Mouse (Mus musculus) CH12.LX (cell line): Measurements from ENCODE around the gene Sept4. TPM values are rescaled to one million over a fixed set of nuclear protein-coding genes. Genes with fewer than 3 reads are reported as not detected.

Experiments
- DNase-seq: peaks from one replicate; pipeline ENCODE4 v3.0.0-alpha.2; 2013; ENCODE audit errors: extremely low read depth
- H3K27ac ChIP-seq: 2 replicates; pipeline ENCODE4 v1.5.1; 2012; ENCODE audit warnings: low read depth, mild to moderate bottlenecking, control low read depth, moderate library complexity; ENCODE audit not compliant: insufficient read depth
- H3K27me3 ChIP-seq: replicated peaks from 2 replicates; pipeline ENCODE3; 2012; ENCODE audit warnings: inconsistent platforms
- H3K36me3 ChIP-seq, 2 experiments: replicated peaks in 1 of 2; 2 replicates each; pipeline versions ENCODE3 to v1.6.1; 2012; ENCODE audit warnings: inconsistent platforms in 1 of 2, low read length in 1 of 2, mild to moderate bottlenecking in 1 of 2, mixed read lengths in 1 of 2, moderate library complexity in 1 of 2; ENCODE audit not compliant: control insufficient read depth in 1 of 2, insufficient read depth in 1 of 2
- H3K4me1 ChIP-seq, 2 experiments: 2 replicates each; pipeline ENCODE4 v1.6.1; 2012; ENCODE audit warnings: inconsistent platforms in 1 of 2, moderate library complexity in 1 of 2; ENCODE audit not compliant: insufficient read depth in 2 of 2, control insufficient read depth in 1 of 2
- H3K4me2 ChIP-seq: 2 replicates; pipeline ENCODE4 v1.6.1; 2012; ENCODE audit warnings: low read depth, mild to moderate bottlenecking, control low read depth; ENCODE audit not compliant: poor library complexity, insufficient read depth, severe bottlenecking
- H3K4me3 ChIP-seq, 3 experiments: fragments of 150-350 bp in 1 of 3; sonication (generic) in 1 of 3; replicated peaks in 1 of 3; 2 replicates each; pipeline versions ENCODE3 to v1.5.1; 2011 to 2012; ENCODE audit warnings: low read depth in 2 of 3, low read length in 2 of 3, mild to moderate bottlenecking in 2 of 3, moderate library complexity in 2 of 3, control low read depth in 1 of 3, improper control_type of control experiment in 1 of 3, inconsistent platforms in 1 of 3, mixed read lengths in 1 of 3; ENCODE audit not compliant: poor library complexity in 1 of 3
- H3K79me2 ChIP-seq: replicated peaks from 2 replicates; pipeline ENCODE4 v1.6.1; 2012; ENCODE audit warnings: mild to moderate bottlenecking, moderate library complexity; ENCODE audit not compliant: control insufficient read depth, poor library complexity, insufficient read depth, severe bottlenecking; ENCODE audit errors: extremely low read depth
- H3K9ac ChIP-seq: 2 replicates; pipeline ENCODE4 v1.6.1; 2012; ENCODE audit warnings: low read depth, mild to moderate bottlenecking, control low read depth, moderate library complexity; ENCODE audit not compliant: insufficient read depth
- H3K9me3 ChIP-seq: replicated peaks from 2 replicates; pipeline ENCODE3; 2012; ENCODE audit warnings: low read length, inconsistent platforms, mixed read lengths
- BHLHE40 ChIP-seq: IDR thresholded peaks from 2 replicates; pipeline ENCODE4 v1.6.1; 2011; ENCODE audit warnings: mild to moderate bottlenecking, low read depth, low read length, improper control_type of control experiment
- CHD1 ChIP-seq: IDR thresholded peaks from 2 replicates; pipeline ENCODE4 v1.6.1; 2012; ENCODE audit warnings: low read depth, low read length, improper control_type of control experiment, inconsistent platforms
- CHD2 ChIP-seq: IDR thresholded peaks from 2 replicates; pipeline ENCODE4 v1.6.1; 2011; ENCODE audit warnings: low read length, improper control_type of control experiment
- CTCF ChIP-seq, 2 experiments: IDR thresholded peaks in 1 of 2; conservative IDR thresholded peaks in 1 of 2; 2 replicates each; pipeline ENCODE4 v1.5.1; 2011 to 2012; ENCODE audit warnings: low read depth in 2 of 2, low read length in 2 of 2, improper control_type of control experiment in 1 of 2, inconsistent platforms in 1 of 2, mild to moderate bottlenecking in 1 of 2, moderate library complexity in 1 of 2
- E2F4 ChIP-seq: IDR thresholded peaks from 2 replicates; pipeline ENCODE4 v1.6.1; 2011; ENCODE audit warnings: low read depth, low read length, improper control_type of control experiment; ENCODE audit not compliant: insufficient replicate concordance
- GABPA ChIP-seq: IDR thresholded peaks from 2 replicates; pipeline ENCODE4 v1.6.1; 2012; ENCODE audit warnings: low read depth, low read length, improper control_type of control experiment, inconsistent platforms; ENCODE audit not compliant: insufficient replicate concordance
- HCFC1 ChIP-seq: IDR thresholded peaks from 2 replicates; pipeline ENCODE4 v1.6.1; 2012; ENCODE audit warnings: low read depth, mild to moderate bottlenecking, inconsistent platforms, low read length, improper control_type of control experiment
- IRF4 ChIP-seq: IDR thresholded peaks from 2 replicates; pipeline ENCODE4 v1.6.1; 2014; ENCODE audit warnings: low read depth, mild to moderate bottlenecking, inconsistent platforms, low read length, improper control_type of control experiment
- MAFK ChIP-seq: IDR thresholded peaks from 2 replicates; pipeline ENCODE4 v1.6.1; 2011; ENCODE audit warnings: low read length, improper control_type of control experiment; ENCODE audit not compliant: insufficient replicate concordance
- MAX ChIP-seq: IDR thresholded peaks from 2 replicates; pipeline ENCODE4 v1.6.1; 2011; ENCODE audit warnings: low read length, improper control_type of control experiment
- MAZ ChIP-seq: IDR thresholded peaks from 2 replicates; pipeline ENCODE4 v1.6.1; 2012; ENCODE audit warnings: low read depth, mild to moderate bottlenecking, inconsistent platforms, low read length, improper control_type of control experiment, moderate library complexity
- NELFE ChIP-seq: IDR thresholded peaks from 2 replicates; pipeline ENCODE4 v1.6.1; 2011; ENCODE audit warnings: low read depth, low read length, improper control_type of control experiment
- NRF1 ChIP-seq: IDR thresholded peaks from 2 replicates; pipeline ENCODE4 v1.6.1; 2014; ENCODE audit warnings: low read depth, mild to moderate bottlenecking, inconsistent platforms, low read length, improper control_type of control experiment, moderate library complexity
- PAX5 ChIP-seq: IDR thresholded peaks from 2 replicates; pipeline ENCODE4 v1.6.1; 2012; ENCODE audit warnings: low read length, inconsistent platforms, mixed read lengths
- POLR2A ChIP-seq: IDR thresholded peaks from 2 replicates; pipeline ENCODE4 v1.6.1; 2011; ENCODE audit warnings: low read depth, mild to moderate bottlenecking, improper control_type of control experiment, low read length
- RAD21 ChIP-seq: IDR thresholded peaks from 2 replicates; pipeline ENCODE4 v1.6.1; 2011; ENCODE audit warnings: low read depth, mild to moderate bottlenecking, low read length, improper control_type of control experiment, moderate library complexity
- RCOR1 ChIP-seq: conservative IDR thresholded peaks from 2 replicates; pipeline ENCODE4 v1.6.1; 2012; ENCODE audit warnings: low read depth, mild to moderate bottlenecking, inconsistent platforms, low read length, improper control_type of control experiment
- TCF12 ChIP-seq: IDR thresholded peaks from 2 replicates; pipeline ENCODE4 v1.6.1; 2014; ENCODE audit warnings: low read depth, mild to moderate bottlenecking, inconsistent platforms, low read length, improper control_type of control experiment
- UBTF ChIP-seq: IDR thresholded peaks from 2 replicates; pipeline ENCODE4 v1.6.1; 2012; ENCODE audit warnings: low read depth, mild to moderate bottlenecking, inconsistent platforms, low read length, improper control_type of control experiment, moderate library complexity
- USF1 ChIP-seq: IDR thresholded peaks from 2 replicates; pipeline ENCODE4 v1.6.1; 2014; ENCODE audit warnings: low read depth, mild to moderate bottlenecking, inconsistent platforms, low read length, improper control_type of control experiment
- ZC3H11A ChIP-seq: IDR thresholded peaks from 2 replicates; pipeline ENCODE4 v1.6.1; 2012; ENCODE audit warnings: low read depth, mild to moderate bottlenecking, inconsistent platforms, low read length, improper control_type of control experiment
- ZKSCAN1 ChIP-seq: IDR thresholded peaks from 2 replicates; pipeline ENCODE4 v1.6.1; 2012; ENCODE audit warnings: low read depth, inconsistent platforms, low read length, improper control_type of control experiment, borderline replicate concordance
- dilution Hi-C: fragments of 300-500 bp; cut with MboI; formaldehyde crosslinking; loops from 2 replicates; pipeline ENCODE4 v1.14.3; 2020; ENCODE audit warnings: low sequenced_read_pairs; ENCODE audit not compliant: extremely low pct_unique_long_range_greater_than_20kb, extremely low pct_ligation_motif_present
- in situ Hi-C: fragments of 300-500 bp; cut with MboI; formaldehyde crosslinking; loops from 3 replicates; pipeline ENCODE4 v1.14.3; 2019; ENCODE audit warnings: low sequenced_read_pairs, low pct_ligation_motif_present, low pct_unique_long_range_greater_than_20kb, mixed read lengths
- polyA plus RNA-seq: library from polyadenylated mRNA; unstranded; fragments of >175 nt; gene quantifications from 2 replicates; pipeline ENCODE4 v1.2.1, GENCODE M21; 2012; ENCODE audit warnings: low read depth; ENCODE audit not compliant: insufficient read length
- total RNA-seq, 2 experiments: library from RNA; depleted of rRNA; stranded (reverse); fragments of 300-350 nt in 1 of 2; fragments of >200 nt in 1 of 2; gene quantifications; 2 replicates each; pipeline ENCODE4 v1.2.3; 2012 to 2014

Sept4 gene
- total and polyA plus RNA-seq, 3 experiments: 0.32 to 1.7 (median 1.5) TPM

DNA sequence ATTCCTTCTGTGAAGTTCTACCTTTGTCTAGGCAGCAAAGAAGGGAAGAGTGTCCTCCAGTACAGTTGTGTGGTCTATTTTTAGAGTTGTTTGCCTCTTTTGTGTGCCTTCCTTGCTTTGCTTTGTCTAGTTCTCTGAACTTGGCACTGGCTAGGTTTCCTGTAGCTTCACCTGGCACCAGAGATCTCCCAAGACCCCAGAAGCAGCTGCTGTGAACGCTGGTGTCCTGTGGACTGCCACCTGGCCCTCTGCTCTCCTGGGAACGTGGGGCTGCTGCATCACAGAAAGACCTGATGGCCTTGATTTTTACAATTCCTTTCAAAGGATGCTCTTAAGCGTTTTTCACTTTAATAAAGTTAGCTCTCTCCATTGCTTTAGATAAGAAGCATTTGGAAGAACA, 25.8 kb upstream of the Sept4 start:
- Histone ChIP-seq H3K27me3 (no peaks in the 10 kb centered on the region), H3K36me3 (no peaks in the 10 kb centered on the region), H3K4me2 (no peak overlapping the region), H3K4me1 (peaks cover 3 to 17% of the 10 kb centered on the region in 2 experiments; a peak in 3 of 4 replicates), H3K9me3 (no peaks in the 10 kb centered on the region), H3K9ac (no peak overlapping the region), H3K4me3 (no peak overlapping the region), H3K79me2 (no peaks in the 10 kb centered on the region), H3K27ac (no peak overlapping the region)
- DNase-seq: no peak
- TF ChIP-seq POLR2A: no peak
- in situ Hi-C loops (no loop called here), dilution Hi-C loops (no loop called here)

DNA sequence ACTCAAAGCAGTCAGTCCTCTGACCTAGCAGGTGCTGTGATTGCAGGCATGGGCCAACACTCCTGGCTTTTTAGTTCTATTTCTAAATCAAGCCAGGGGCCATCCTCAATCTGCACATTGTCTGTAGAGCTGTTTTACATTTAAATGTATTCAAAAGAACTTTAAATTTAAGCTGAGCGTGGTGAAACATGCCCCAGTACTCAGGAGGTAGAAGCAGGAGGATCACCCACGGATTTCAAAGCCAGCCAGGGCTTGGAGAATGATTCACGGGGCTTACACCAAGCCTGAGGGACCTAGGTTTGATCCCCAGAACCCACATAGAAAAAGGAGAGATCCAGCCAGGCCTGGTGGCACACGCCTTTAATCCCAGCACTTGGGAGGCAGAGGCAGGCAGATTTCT, 15.4 kb upstream of the Sept4 start:
- H3K4me2 ChIP-seq: no peak overlapping the region
- TF ChIP-seq CHD1 (no peak), NRF1 (no peak), GABPA (no peak), RCOR1 (no peak), TCF12 (no peak)
- TF ChIP-seq, all 38 proteins: peak for 0
- Histone ChIP-seq H3K4me1 (no peaks in the 10 kb centered on the region; a peak in 1 of 4 replicates), H3K79me2 (no peaks in the 10 kb centered on the region), H3K27me3 (peaks cover 2% of the 10 kb centered on the region), H3K4me3 (no peak overlapping the region), H3K27ac (no peak overlapping the region), H3K9ac (no peak overlapping the region), H3K9me3 (no peaks in the 10 kb centered on the region), H3K36me3 (no peaks in the 10 kb centered on the region)
- in situ Hi-C loops (no loop called here), dilution Hi-C loops (no loop called here)
- DNase-seq: no peak

DNA sequence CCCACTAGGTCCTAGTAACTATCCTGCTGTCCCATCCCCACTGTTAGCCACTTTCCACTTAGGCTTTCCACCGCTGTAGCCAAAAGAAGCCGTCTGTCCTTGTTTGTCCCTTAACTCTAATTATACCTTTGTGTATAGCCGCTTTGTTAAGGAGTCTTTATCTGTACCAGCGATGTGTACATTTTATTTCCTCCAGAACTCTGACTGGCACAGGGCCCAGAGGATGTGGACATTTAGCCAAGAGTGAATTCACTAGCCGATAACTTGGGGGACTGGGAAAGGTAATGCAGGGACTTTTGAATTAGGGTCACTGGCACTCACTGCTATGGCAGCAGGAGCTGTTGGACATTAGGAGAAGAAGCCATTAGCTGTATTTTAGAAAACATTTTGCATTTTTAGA, 14.3 kb upstream of the Sept4 start:
- no peak for DNase-seq
- Histone ChIP-seq H3K4me1 (no peaks in the 10 kb centered on the region; a peak in 1 of 4 replicates), H3K27me3 (peaks cover 2% of the 10 kb centered on the region), H3K27ac (no peak overlapping the region), H3K9ac (no peak overlapping the region), H3K9me3 (no peaks in the 10 kb centered on the region), H3K4me3 (no peak overlapping the region), H3K36me3 (no peaks in the 10 kb centered on the region), H3K4me2 (no peak overlapping the region), H3K79me2 (no peaks in the 10 kb centered on the region)
- in situ Hi-C loops (no loop called here), dilution Hi-C loops (no loop called here)
- TF ChIP-seq ZC3H11A (no peak), MAFK (no peak), NRF1 (no peak), BHLHE40 (no peak), CTCF (conservative IDR thresholded peaks at IDR 0.05 in 1 of 2, IDR thresholded peaks at IDR 0.05 in 1 of 2; ENCODE audit: low read depth in 2 of 2, low read length in 2 of 2) (no peak), ZKSCAN1 (no peak), NELFE (no peak), USF1 (no peak), MAX (no peak), HCFC1 (no peak), CHD2 (no peak), E2F4 (no peak), TCF12 (no peak), RAD21 (no peak), UBTF (no peak), GABPA (no peak), PAX5 (no peak), IRF4 (no peak), MAZ (no peak)
